Mouse (Mus musculus) heart, postnatal 10 days (tissue): ENCODE measurements around the gene Map3k14. TPM values are rescaled to one million over a fixed set of nuclear protein-coding genes. Genes with fewer than 3 reads are reported as not detected.

Source experiments
- DNase-seq, 2 experiments: peaks; one replicate each; pipeline ENCODE4 v3.0.0; 2021
- intact Hi-C: fragments of 180-260 bp; cut with DNase I; formaldehyde crosslinking; loops from one replicate; pipeline ENCODE4 v1.15.1; 2025
- total RNA-seq, 2 experiments: library from RNA; stranded (reverse); gene quantifications; 2 replicates each; pipeline ENCODE4 v1.2.3; 2021

Gene Map3k14
- total RNA-seq, 2 experiments from 2014 or later = 3.8 to 4.3 TPM

- intact Hi-C loops = no loop called here
- no peak for DNase-seq
Measured at GRCm38 (mm10) chr11:103218517-103218901, 48.8 kb downstream of the Map3k14 start.

- intact Hi-C loops = no loop called here
- DNase-seq = peak; percentile 62 to 67
Measured at GRCm38 (mm10) chr11:103217790-103218516, 49.3 kb downstream of the Map3k14 start, which contains the start of gene Spata32. TSS of gene Spata32 (minus strand) at chr11:103218432.

- no peak for DNase-seq
- intact Hi-C loops = no loop called here
Measured at GRCm38 (mm10) chr11:103215355-103215754, 51.9 kb downstream of the Map3k14 start.

GRCm38 (mm10) chr11:103213712-103214111 is 53.6 kb downstream of the Map3k14 start:
- DNase-seq = no peak
- intact Hi-C loops = no loop called here

DNA sequence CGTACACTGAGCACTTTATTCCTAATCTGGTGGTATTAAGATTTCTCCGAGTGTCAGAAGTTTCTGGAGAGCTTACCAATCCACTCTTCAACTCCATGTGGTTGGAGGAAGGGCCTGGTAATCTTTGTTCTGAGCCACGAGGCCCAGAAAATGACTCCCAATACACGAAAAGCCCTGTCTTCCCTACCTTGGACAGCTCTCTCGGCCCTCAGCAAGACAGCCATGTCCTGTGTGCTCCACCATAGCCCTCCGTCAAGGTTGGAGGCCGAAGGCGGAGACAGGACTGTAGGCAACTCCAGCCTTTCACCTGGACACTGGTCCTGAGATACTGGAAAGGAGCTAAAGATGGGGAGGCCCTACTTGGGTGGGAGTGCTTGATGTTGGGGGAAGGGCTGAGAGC is 57.0 kb downstream of the Map3k14 start:
- no peak for DNase-seq
- intact Hi-C loops = no loop called here

GRCm38 (mm10) chr11:103208458-103208857 is 58.8 kb downstream of the Map3k14 start, which contains the start of gene 1700023F06Rik:
TSS of gene 1700023F06Rik (minus strand) at chr11:103208558.
- intact Hi-C loops = no loop called here
- DNase-seq = no peak

DNA sequence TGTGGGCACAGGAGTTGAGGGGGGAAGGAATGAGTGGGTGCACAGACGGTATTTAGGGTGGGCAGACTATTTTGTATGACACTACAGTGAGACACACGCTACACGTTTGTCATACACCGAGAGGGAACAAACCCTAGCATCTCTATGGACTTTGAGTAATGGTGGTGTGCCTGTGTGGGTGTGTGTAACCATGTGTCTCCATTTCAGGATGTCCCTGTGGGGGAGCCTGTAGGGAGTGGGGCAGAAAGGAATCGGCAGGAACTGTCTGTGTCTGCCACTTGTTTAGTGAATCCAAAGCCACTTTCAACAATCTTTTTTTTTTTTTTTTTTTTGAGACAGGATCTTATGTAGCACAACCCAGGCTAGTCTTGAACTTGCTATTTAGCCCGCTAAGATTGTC is 61.1 kb downstream of the Map3k14 start:
- no peak for DNase-seq

GRCm38 (mm10) chr11:103202376-103202775 is 64.9 kb downstream of the Map3k14 start:
- intact Hi-C loops = no loop called here

More for the DNA sequence above, 61.1 kb downstream of the Map3k14 start:
- intact Hi-C loops = no loop called here

GRCm38 (mm10) chr11:103201664-103202063 is 65.6 kb downstream of the Map3k14 start:
- intact Hi-C loops = no loop called here
- DNase-seq = peak; percentile 65 to 67

More at GRCm38 (mm10) chr11:103202376-103202775, 64.9 kb downstream of the Map3k14 start:
- no peak for DNase-seq

DNA sequence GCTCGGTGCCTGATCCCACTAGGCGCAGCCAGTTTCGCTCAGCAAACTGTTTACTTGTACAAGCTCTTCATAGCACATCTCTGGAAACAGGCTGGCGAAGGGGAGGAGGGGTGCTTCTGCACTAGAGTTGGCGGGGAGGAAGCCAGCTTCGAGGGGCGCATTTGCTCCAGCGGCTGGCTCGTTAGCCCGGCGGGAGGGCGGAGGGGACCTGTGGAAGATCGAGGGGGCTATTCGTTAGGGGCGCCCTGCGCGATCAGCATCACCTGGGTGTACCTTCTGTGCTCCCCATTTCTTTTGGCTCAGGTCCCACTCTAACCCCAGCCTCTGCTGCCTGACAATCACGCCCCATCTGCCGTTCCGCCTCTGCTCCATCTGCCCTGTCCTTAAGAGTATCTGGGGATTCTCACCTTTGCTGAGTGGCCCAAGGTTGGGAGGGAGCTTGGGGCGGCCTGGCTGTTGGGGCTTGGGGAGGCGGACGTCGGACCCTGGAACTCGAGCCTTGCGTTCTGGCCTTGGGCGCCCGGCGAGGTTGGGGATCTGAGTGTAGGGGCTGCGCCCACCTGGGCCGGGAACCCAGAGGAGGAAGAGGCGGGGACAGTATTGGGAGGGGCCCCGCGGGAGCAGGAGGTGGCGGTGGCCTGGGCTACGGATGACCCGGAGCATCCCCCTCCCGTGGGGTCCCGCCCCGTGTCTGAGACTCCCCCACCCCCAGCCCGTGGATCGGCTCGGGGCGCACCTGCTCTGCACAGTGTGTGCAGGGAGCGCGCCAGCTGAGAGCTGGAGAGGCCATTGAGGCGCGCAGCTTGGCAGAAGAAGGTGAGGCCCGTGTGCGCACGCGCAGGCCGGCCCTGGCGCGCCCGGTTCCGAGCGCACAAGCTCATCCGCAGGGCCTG is 68.1 kb downstream of the Map3k14 start:
- intact Hi-C loops = no loop called here
- peak; percentile 51 to 54 for DNase-seq

- intact Hi-C loops = no loop called here
- DNase-seq = no peak
Measured at GRCm38 (mm10) chr11:103198339-103198738, 68.9 kb downstream of the Map3k14 start.

- intact Hi-C loops = no loop called here
- DNase-seq = no peak
Measured at GRCm38 (mm10) chr11:103197340-103197739, 69.9 kb downstream of the Map3k14 start.

GRCm38 (mm10) chr11:103195656-103196055 is 71.6 kb downstream of the Map3k14 start:
- DNase-seq = no peak
- intact Hi-C loops = no loop called here

GRCm38 (mm10) chr11:103195236-103195635 is 72.0 kb downstream of the Map3k14 start:
- intact Hi-C loops = no loop called here
- DNase-seq = no peak

DNA sequence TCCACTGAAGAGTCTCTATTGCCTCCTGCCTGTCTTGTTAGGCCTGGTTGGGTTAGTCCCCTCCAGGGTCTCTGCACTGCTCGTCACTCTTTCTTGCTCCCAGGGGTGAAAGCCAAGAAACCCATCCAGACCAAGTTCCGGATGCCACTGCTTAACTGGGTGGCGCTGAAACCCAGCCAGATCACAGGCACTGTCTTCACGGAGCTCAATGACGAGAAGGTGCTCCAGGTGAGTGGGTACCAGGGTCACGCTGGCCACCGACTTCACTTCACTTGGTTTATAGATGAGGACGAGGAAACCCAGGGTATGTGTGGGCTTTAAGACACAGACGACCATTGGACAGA is 73.5 kb downstream of the Map3k14 start:
- DNase-seq = no peak
- intact Hi-C loops = no loop called here

- intact Hi-C loops = no loop called here
- peak in 1 of 2 experiments; percentile 45 for DNase-seq
Measured at GRCm38 (mm10) chr11:103192956-103193824, 74.1 kb downstream of the Map3k14 start.

DNA sequence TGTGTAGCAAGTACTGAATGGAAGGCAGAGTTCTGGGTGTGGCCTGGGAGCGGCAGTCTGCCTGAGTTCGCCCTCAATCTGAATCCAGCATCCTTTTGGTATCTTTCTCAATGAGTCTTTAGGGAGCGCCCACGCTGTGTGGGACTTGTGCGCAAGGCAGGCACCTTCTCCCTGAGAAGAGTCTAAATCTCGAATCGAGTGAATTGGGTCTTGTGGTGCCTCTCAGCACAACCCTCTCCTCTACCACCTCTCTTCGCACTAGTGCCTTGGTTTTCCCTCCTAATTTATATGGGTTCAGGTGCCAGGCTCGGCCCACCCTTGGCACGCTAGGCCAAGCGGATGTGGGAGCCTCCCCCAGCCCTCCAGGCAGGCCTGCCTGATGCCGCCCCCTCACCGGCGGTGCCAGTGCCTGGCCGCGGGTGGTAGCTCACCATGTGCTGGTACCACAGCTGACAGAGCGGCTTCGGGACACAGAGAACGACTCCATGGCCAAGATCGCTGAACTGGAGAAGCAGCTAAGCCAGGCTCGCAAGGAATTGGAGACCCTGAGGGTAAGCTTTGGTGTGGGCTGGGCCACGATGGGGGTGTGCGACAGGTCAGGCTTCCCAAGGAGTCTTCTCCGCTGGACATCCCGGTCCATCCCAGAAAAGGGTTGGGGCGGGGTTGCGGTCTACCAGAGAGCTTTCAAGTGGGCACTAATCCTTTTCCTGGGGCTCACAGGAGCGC is 74.9 kb downstream of the Map3k14 start:
- DNase-seq = no peak
- intact Hi-C loops = no loop called here

DNA sequence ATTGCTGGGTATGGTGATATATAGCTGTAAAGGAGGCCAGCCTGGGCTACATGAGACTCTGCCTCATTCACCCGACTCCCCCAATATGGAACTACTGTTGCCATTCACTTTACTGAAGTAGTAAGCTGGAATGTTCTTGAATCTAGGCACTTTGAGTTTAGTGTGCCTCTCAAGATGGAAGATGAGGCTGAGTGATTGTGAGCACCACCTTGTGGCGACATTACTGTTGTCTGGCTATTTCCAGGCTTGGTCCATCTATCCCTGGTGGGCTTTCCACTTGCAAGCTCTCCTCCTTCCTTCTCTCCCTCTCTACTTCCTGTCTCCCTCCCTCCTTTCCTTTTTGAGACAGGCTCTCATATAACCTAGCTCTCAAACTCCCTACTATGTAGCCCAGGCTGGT is 82.4 kb downstream of the Map3k14 start:
- peak; percentile 54 to 71 for DNase-seq
- intact Hi-C loops = loop anchor here (2.0 kb wide), 1 partner anchor 16 kb away; no protein-coding TSS in a partner anchor

GRCm38 (mm10) chr11:103181911-103182310 is 85.4 kb downstream of the Map3k14 start:
- DNase-seq = no peak
- intact Hi-C loops = no loop called here

GRCm38 (mm10) chr11:103181349-103181748 is 85.9 kb downstream of the Map3k14 start:
- intact Hi-C loops = no loop called here
- no peak for DNase-seq
